Mouse (Mus musculus): Measurements from ENCODE around the gene Txlna. TPM values are rescaled to one million over a fixed set of nuclear protein-coding genes. Genes with fewer than 3 reads are reported as not detected.

Txlna gene
- polyA plus RNA-seq, 1 experiment from 2014 or later, result 94.4 TPM

DNA sequence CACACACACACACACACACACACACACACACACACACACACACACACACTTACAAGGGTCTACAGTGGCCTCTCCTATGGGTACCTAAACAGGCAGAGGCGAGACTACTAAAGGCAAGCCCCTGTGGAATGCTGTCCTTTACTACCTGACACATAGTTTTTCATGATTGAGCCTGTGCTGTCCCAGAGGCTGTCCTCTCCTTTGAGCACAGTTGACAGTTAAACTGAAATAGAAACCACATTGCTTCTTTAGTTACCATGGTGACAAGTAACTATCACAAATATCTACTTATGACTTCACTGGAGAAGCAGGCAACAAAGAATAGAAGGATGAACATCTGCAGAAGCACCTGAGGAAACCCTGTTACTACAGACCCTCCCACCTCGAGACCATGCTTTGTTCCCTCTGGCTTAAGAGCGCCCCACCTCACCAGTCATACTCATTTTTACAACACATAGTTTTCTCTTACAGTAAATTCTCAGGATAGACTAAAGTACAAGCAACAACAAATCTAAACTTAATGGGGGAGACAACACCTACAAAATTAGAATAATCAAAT, 21.5 kb upstream of the Txlna start:
- WGBS, result 79% methylated on average over 3 of the region's 3 CpGs
- H3K9ac ChIP-seq (replicated peaks; ENCODE audit: low read depth, low read length), result no peak overlapping the region
- peaks cover 42% of the 10 kb centered on the region for H3K36me3 ChIP-seq (ENCODE audit: control insufficient read depth, insufficient read depth, low read length)

DNA sequence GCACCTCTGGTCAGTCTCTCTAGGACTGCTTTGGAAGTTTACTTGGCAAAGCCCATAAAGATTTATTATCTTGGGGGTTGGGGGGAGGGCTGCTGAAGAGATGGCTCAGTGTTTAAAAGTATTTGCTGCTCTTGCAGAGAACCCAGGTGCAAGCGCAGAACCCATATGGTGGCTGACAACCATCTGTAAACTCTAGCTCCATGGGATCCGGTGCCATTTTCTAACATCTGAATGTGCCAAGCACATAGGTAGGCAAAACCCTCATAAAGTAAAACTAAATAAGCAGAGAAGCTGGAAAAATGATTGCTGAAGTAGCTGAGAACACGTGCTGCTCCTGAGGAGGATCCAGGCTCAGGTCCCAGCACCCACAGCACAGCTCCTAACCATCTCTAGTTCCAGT, 20.7 kb upstream of the Txlna start:
- Histone ChIP-seq H3K9me3 (ENCODE audit: control insufficient read depth, low read depth, low read length) (no peaks in the 10 kb centered on the region), H3K27me3 (ENCODE audit: control insufficient read depth, insufficient read depth, low read length) (no peaks in the 10 kb centered on the region), H3K36me3 (ENCODE audit: control insufficient read depth, insufficient read depth, low read length) (peaks cover 48% of the 10 kb centered on the region), H3K4me2 (replicated peaks; ENCODE audit: low read depth, low read length) (no peak overlapping the region), H3K4me1 (ENCODE audit: control insufficient read depth, insufficient read depth, low read length) (no peaks in the 10 kb centered on the region), H3K27ac (ENCODE audit: low read length) (no peak overlapping the region), H3K9ac (replicated peaks; ENCODE audit: low read depth, low read length) (no peak overlapping the region), H3K4me3 (ENCODE audit: low read depth, low read length) (no peak overlapping the region)
- WGBS, result 71% methylated on average over 3 of the region's 3 CpGs
- ATAC-seq (ENCODE audit: insufficient number of reproducible peaks, insufficient read depth, low FRiP score, low read depth), result no peak

More for the DNA sequence above, 21.5 kb upstream of the Txlna start:
- Histone ChIP-seq H3K4me3 (ENCODE audit: low read depth, low read length) (no peak overlapping the region), H3K4me1 (ENCODE audit: control insufficient read depth, insufficient read depth, low read length) (no peaks in the 10 kb centered on the region), H3K27ac (ENCODE audit: low read length) (no peak overlapping the region), H3K27me3 (ENCODE audit: control insufficient read depth, insufficient read depth, low read length) (no peaks in the 10 kb centered on the region), H3K9me3 (ENCODE audit: control insufficient read depth, low read depth, low read length) (no peaks in the 10 kb centered on the region), H3K4me2 (replicated peaks; ENCODE audit: low read depth, low read length) (no peak overlapping the region)
- ATAC-seq (ENCODE audit: insufficient number of reproducible peaks, insufficient read depth, low FRiP score, low read depth), result no peak

DNA sequence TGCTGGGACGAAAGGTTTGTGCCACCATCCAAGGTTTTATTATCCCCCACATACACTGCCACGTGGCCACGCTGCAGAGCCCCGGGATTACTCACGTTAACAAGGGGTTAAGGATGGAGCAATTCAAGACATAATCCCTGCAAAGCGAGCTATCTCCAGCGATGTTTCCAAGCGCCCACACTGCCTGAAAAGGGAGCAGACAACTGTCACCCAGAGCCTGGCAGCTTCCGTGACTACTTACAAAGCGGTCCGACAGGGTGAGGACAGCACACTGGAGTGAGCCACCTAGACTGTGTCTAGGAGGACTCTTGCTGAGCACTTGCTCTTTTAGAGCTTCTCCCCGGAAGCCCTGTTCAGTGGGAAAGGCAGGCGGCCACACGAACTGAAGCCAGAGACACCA, 13.9 kb upstream of the Txlna start:
- ATAC-seq (ENCODE audit: insufficient number of reproducible peaks, insufficient read depth, low FRiP score, low read depth), result no peak
- Histone ChIP-seq H3K9me3 (ENCODE audit: control insufficient read depth, low read depth, low read length) (no peaks in the 10 kb centered on the region), H3K36me3 (ENCODE audit: control insufficient read depth, insufficient read depth, low read length) (peaks cover 77% of the 10 kb centered on the region), H3K4me3 (ENCODE audit: low read depth, low read length) (no peak overlapping the region), H3K4me2 (replicated peaks; ENCODE audit: low read depth, low read length) (no peak overlapping the region), H3K27ac (ENCODE audit: low read length) (no peak overlapping the region), H3K9ac (replicated peaks; ENCODE audit: low read depth, low read length) (no peak overlapping the region), H3K4me1 (ENCODE audit: control insufficient read depth, insufficient read depth, low read length) (no peaks in the 10 kb centered on the region), H3K27me3 (ENCODE audit: control insufficient read depth, insufficient read depth, low read length) (no peaks in the 10 kb centered on the region)
- WGBS, result 94% methylated on average over 14 of the region's 14 CpGs

- Histone ChIP-seq H3K9me3 (ENCODE audit: control insufficient read depth, low read depth, low read length) (no peaks in the 10 kb centered on the region), H3K9ac (replicated peaks; ENCODE audit: low read depth, low read length) (no peak overlapping the region), H3K27ac (ENCODE audit: low read length) (no peak overlapping the region), H3K36me3 (ENCODE audit: control insufficient read depth, insufficient read depth, low read length) (peaks cover 67% of the 10 kb centered on the region), H3K4me2 (replicated peaks; ENCODE audit: low read depth, low read length) (no peak overlapping the region), H3K4me1 (ENCODE audit: control insufficient read depth, insufficient read depth, low read length) (no peaks in the 10 kb centered on the region), H3K27me3 (ENCODE audit: control insufficient read depth, insufficient read depth, low read length) (no peaks in the 10 kb centered on the region), H3K4me3 (ENCODE audit: low read depth, low read length) (no peak overlapping the region)
- ATAC-seq (ENCODE audit: insufficient number of reproducible peaks, insufficient read depth, low FRiP score, low read depth), result no peak
- WGBS, result 92% methylated on average over 8 of the region's 8 CpGs
These were observed 9.5 kb upstream of the Txlna start for GRCm38 (mm10) chr4:129650359-129650758.

GRCm38 (mm10) chr4:129648656-129649055, 7.8 kb upstream of the Txlna start:
- ATAC-seq (ENCODE audit: insufficient number of reproducible peaks, insufficient read depth, low FRiP score, low read depth), result no peak
- H3K36me3 ChIP-seq (ENCODE audit: control insufficient read depth, insufficient read depth, low read length), result peaks cover 50% of the 10 kb centered on the region

DNA sequence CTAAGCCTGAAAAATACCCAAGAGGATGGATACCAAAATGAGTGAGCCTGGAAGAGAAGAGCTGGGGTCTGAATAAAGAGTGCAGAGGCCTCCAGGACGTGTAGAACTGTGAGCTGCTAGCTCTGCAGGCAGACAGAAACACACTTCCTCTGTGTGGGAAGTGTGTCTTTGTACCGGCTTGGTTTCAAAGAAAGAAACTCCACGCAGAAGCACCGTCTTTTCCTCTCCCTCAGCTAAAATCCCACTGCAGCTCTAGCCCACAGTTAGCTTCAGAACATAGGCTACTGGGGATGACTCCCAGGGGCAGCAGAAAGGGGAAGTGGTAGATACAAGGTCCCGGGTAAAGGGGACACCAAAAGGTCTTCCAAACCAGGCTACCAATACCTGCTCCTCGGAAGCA, 4.3 kb upstream of the Txlna start:
- H3K36me3 ChIP-seq (ENCODE audit: control insufficient read depth, insufficient read depth, low read length), result peaks cover 30% of the 10 kb centered on the region
- no peak overlapping the region for H3K9ac ChIP-seq (replicated peaks; ENCODE audit: low read depth, low read length)
- 82% methylated on average over 6 of the region's 6 CpGs for WGBS
- no peaks in the 10 kb centered on the region for H3K4me1 ChIP-seq (ENCODE audit: control insufficient read depth, insufficient read depth, low read length)
- no peak for ATAC-seq (ENCODE audit: insufficient number of reproducible peaks, insufficient read depth, low FRiP score, low read depth)
- H3K27me3 ChIP-seq (ENCODE audit: control insufficient read depth, insufficient read depth, low read length), result no peaks in the 10 kb centered on the region
- no peak overlapping the region for H3K27ac ChIP-seq (ENCODE audit: low read length)
- no peak overlapping the region for H3K4me2 ChIP-seq (replicated peaks; ENCODE audit: low read depth, low read length)
- H3K9me3 ChIP-seq (ENCODE audit: control insufficient read depth, low read depth, low read length), result no peaks in the 10 kb centered on the region
- no peak overlapping the region for H3K4me3 ChIP-seq (ENCODE audit: low read depth, low read length)

More at GRCm38 (mm10) chr4:129648656-129649055, 7.8 kb upstream of the Txlna start:
- no peaks in the 10 kb centered on the region for H3K4me1 ChIP-seq (ENCODE audit: control insufficient read depth, insufficient read depth, low read length)
- no peak overlapping the region for H3K4me2 ChIP-seq (replicated peaks; ENCODE audit: low read depth, low read length)
- H3K27me3 ChIP-seq (ENCODE audit: control insufficient read depth, insufficient read depth, low read length), result no peaks in the 10 kb centered on the region
- H3K9me3 ChIP-seq (ENCODE audit: control insufficient read depth, low read depth, low read length), result no peaks in the 10 kb centered on the region
- WGBS, result 70% methylated on average over 1 of the region's 1 CpGs
- no peak overlapping the region for H3K9ac ChIP-seq (replicated peaks; ENCODE audit: low read depth, low read length)
- H3K27ac ChIP-seq (ENCODE audit: low read length), result no peak overlapping the region
- no peak overlapping the region for H3K4me3 ChIP-seq (ENCODE audit: low read depth, low read length)

- Histone ChIP-seq H3K4me3 (ENCODE audit: low read depth, low read length) (0 out of 2 replicates have a peak overlapping the region, but pooled peaks have one; percentile 48), H3K9me3 (ENCODE audit: control insufficient read depth, low read depth, low read length) (no peaks in the 10 kb centered on the region), H3K36me3 (ENCODE audit: control insufficient read depth, insufficient read depth, low read length) (peaks cover 21% of the 10 kb centered on the region), H3K27me3 (ENCODE audit: control insufficient read depth, insufficient read depth, low read length) (no peaks in the 10 kb centered on the region), H3K4me1 (ENCODE audit: control insufficient read depth, insufficient read depth, low read length) (peaks cover 8% of the 10 kb centered on the region; the same call in 1 of the 2 replicates), H3K27ac (ENCODE audit: low read length) (no peak overlapping the region), H3K9ac (replicated peaks; ENCODE audit: low read depth, low read length) (no peak overlapping the region), H3K4me2 (replicated peaks; ENCODE audit: low read depth, low read length) (peak overlapping the region; percentile 78; the same call in 1 of the 2 replicates)
- ATAC-seq (ENCODE audit: insufficient number of reproducible peaks, insufficient read depth, low FRiP score, low read depth), result no peak
- 42% methylated on average over 5 of the region's 5 CpGs for WGBS
These were observed 891 bp upstream of the Txlna start for GRCm38 (mm10) chr4:129641756-129642155.

DNA sequence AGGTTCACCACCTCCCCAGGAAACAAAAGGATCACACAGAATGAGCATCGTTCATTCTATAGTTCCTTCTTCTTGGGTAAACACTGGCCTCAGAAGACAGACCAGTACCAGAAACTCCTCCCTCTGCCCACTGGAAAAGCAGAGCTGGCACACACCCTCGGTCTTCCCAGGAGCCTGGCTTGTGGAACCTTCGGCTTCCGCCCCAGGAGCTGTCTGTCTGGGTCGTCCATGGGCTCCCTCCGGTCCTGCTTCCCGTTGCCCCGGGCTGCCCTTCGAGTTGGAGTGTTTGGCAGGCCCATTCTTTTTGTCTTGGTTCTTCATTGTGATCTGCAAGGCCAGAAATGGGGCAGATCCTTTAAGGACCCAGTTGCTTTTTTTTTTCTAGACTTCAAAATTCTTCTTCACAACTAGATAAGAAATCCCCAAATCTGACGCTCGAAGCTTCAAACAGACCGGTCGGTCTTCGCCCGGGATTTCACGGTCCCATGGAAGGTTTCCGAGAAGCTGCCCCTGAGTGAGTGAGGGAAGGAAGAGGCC, 696 bp downstream of the Txlna start:
- no peak for ATAC-seq (ENCODE audit: insufficient number of reproducible peaks, insufficient read depth, low FRiP score, low read depth)
- H3K36me3 ChIP-seq (ENCODE audit: control insufficient read depth, insufficient read depth, low read length), result peaks cover 35% of the 10 kb centered on the region

DNA sequence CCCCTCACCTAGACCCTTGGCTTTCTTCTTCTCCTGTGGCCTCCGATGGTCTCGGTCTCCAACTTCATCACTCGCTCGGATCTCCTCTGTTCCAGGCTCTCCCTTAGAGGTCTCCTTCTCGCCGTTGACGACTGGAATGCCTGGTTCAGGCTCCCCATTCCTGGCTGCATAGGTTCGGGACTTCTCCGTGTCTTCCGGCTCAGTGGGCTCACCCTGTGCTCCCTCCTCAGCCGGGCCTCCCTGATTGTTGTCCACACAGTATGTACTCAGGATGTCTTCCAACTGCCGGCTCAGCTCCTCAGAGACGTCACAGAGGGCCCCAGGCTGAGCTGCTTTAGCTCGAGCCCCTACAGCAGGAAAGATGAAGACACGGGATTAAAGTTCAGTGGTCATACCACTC, 1.6 kb downstream of the Txlna start:
- Histone ChIP-seq H3K27me3 (ENCODE audit: control insufficient read depth, insufficient read depth, low read length) (no peaks in the 10 kb centered on the region), H3K4me2 (replicated peaks; ENCODE audit: low read depth, low read length) (peak overlapping the region; percentile 78), H3K9me3 (ENCODE audit: control insufficient read depth, low read depth, low read length) (no peaks in the 10 kb centered on the region), H3K9ac (replicated peaks; ENCODE audit: low read depth, low read length) (no peak overlapping the region), H3K4me3 (ENCODE audit: low read depth, low read length) (peak overlapping the region; percentile 48; the same call in 1 of the 2 replicates), H3K27ac (ENCODE audit: low read length) (no peak overlapping the region), H3K4me1 (ENCODE audit: control insufficient read depth, insufficient read depth, low read length) (peaks cover 8% of the 10 kb centered on the region; the same call in 1 of the 2 replicates), H3K36me3 (ENCODE audit: control insufficient read depth, insufficient read depth, low read length) (peaks cover 40% of the 10 kb centered on the region)
- 87% methylated on average over 15 of the region's 15 CpGs for WGBS
- ATAC-seq (ENCODE audit: insufficient number of reproducible peaks, insufficient read depth, low FRiP score, low read depth), result no peak

More for the DNA sequence above, 696 bp downstream of the Txlna start:
- Histone ChIP-seq H3K4me3 (ENCODE audit: low read depth, low read length) (peak overlapping the region; percentile 48), H3K27me3 (ENCODE audit: control insufficient read depth, insufficient read depth, low read length) (no peaks in the 10 kb centered on the region), H3K4me2 (replicated peaks; ENCODE audit: low read depth, low read length) (peak overlapping the region; percentile 78), H3K4me1 (ENCODE audit: control insufficient read depth, insufficient read depth, low read length) (peaks cover 8% of the 10 kb centered on the region; the same call in 1 of the 2 replicates), H3K27ac (ENCODE audit: low read length) (peak overlapping the region; percentile 87), H3K9me3 (ENCODE audit: control insufficient read depth, low read depth, low read length) (no peaks in the 10 kb centered on the region), H3K9ac (replicated peaks; ENCODE audit: low read depth, low read length) (peak overlapping the region; percentile 49)
- WGBS, result 2% methylated on average over 17 of the region's 17 CpGs

Measured in stomach, embryonic 14.5 days (tissue).